Mouse (Mus musculus) embryonic facial prominence, embryonic 13.5 days (tissue): ENCODE data around the gene Nkpd1. TPM values are rescaled to one million over a fixed set of nuclear protein-coding genes. Genes with fewer than 3 reads are reported as not detected.

ENCODE experiments used
- ATAC-seq: fragments of 200-750 bp; cut with Nextera tagmentation; 2 replicates; pipeline ENCODE4 v1.8.0; 2017; ENCODE audit warnings: low read depth; ENCODE audit not compliant: insufficient number of reproducible peaks, insufficient read depth, low FRiP score, low TSS enrichment
- H3K27ac ChIP-seq: fragments of 300-500 bp; sonication (generic); 2 replicates; pipeline ENCODE4 v1.5.1; 2015; ENCODE audit warnings: moderate library complexity, mild to moderate bottlenecking, inconsistent platforms
- H3K27me3 ChIP-seq: fragments of 300-500 bp; sonication (generic); 2 replicates; pipeline ENCODE4 v1.6.1; 2015; ENCODE audit warnings: mild to moderate bottlenecking, inconsistent platforms
- H3K36me3 ChIP-seq: fragments of 300-500 bp; sonication (generic); 2 replicates; pipeline ENCODE4 v1.6.1; 2015; ENCODE audit warnings: mild to moderate bottlenecking, inconsistent platforms
- H3K4me1 ChIP-seq: fragments of 300-500 bp; sonication (generic); 2 replicates; pipeline ENCODE4 v1.6.1; 2015; ENCODE audit warnings: inconsistent platforms
- H3K4me2 ChIP-seq: fragments of 300-500 bp; sonication (generic); 2 replicates; pipeline ENCODE4 v1.6.1; 2015; ENCODE audit warnings: moderate library complexity, mild to moderate bottlenecking, inconsistent platforms
- H3K4me3 ChIP-seq: fragments of 300-500 bp; sonication (generic); 2 replicates; pipeline ENCODE4 v1.5.1; 2015; ENCODE audit warnings: mild to moderate bottlenecking, inconsistent platforms
- H3K9ac ChIP-seq: fragments of 300-500 bp; sonication (generic); 2 replicates; pipeline ENCODE4 v1.6.1; 2015; ENCODE audit warnings: mild to moderate bottlenecking, inconsistent platforms
- H3K9me3 ChIP-seq: fragments of 300-500 bp; sonication (generic); 2 replicates; pipeline ENCODE4 v1.6.1; 2016; ENCODE audit warnings: inconsistent platforms
- WGBS: fragments of 180-500 bp; shearing (Covaris S2); methylation state at CpG from one replicate; pipeline ENCODE4 v1.1.7; 2015; ENCODE audit warnings: mixed read lengths; 5-methylcytosine and 5-hydroxymethylcytosine counted together
- polyA plus RNA-seq: library from polyadenylated mRNA; unstranded; fragments of >200 nt; fragmentation: Nextera tagmentation; extraction: Ambion mirVana; gene quantifications from 2 replicates; pipeline ENCODE4 v1.2.1, GENCODE M21; 2015

Gene Nkpd1
- polyA plus RNA-seq, 1 experiment from 2014 or later: 0.08 TPM

DNA sequence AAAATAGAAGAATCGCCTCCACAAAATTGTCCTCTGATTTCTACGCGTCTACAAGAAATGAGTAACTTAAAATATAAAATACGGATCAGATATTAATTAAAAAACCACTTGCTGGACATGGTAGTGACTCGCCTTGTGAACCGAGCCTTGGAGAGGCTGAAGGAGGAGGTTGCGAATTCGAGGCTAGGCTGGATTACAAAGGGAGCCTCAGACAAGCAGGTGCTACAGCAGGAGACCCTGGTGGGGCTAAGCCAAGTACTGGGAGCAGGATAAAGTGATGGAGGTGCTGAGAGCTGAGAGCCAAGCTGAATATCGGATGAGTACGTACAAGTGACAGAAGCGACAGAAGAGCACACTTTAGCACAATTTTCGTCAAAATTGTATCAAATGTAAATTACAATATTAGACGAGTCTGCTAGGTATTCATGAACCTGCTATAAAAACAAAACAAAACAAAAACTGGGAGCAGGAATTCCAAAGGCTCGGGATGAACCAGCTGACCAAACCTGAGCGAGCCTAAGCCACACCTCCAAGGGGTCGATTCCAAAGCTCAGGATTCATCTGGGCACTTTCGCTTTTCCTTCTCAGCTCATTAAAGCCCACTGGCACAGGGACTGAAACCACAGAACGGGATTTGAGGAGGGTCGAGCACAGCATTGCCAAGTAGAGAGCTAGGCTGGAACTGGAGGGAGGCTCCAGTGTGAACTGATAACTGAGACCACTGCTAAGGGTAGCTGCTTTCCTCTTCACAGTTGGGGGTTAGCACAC, 45.2 kb downstream of the Nkpd1 start, which contains the start of gene Ppp1r37:
TSS of gene Ppp1r37 (minus strand) at position 434 of the 768 bp plus-strand sequence.
- H3K9ac ChIP-seq: peak within 1 kb of the TSS; percentile 99
- 4% methylated on average over 19 of the region's 19 CpGs for WGBS
- ATAC-seq: no peak
- H3K27ac ChIP-seq: peak within 1 kb of the TSS; percentile 93
- peaks cover 34% of the 10 kb centered on the region for H3K36me3 ChIP-seq
- 0 out of 2 replicates have a peak, but pooled peaks cover 3% of the 10 kb centered on the region for H3K9me3 ChIP-seq
- peak within 1 kb of the TSS; percentile 100 for H3K4me3 ChIP-seq
- H3K4me2 ChIP-seq: peak within 1 kb of the TSS; percentile 92
- peaks cover 44% of the 10 kb centered on the region for H3K4me1 ChIP-seq
- no peaks in the 10 kb centered on the region for H3K27me3 ChIP-seq

DNA sequence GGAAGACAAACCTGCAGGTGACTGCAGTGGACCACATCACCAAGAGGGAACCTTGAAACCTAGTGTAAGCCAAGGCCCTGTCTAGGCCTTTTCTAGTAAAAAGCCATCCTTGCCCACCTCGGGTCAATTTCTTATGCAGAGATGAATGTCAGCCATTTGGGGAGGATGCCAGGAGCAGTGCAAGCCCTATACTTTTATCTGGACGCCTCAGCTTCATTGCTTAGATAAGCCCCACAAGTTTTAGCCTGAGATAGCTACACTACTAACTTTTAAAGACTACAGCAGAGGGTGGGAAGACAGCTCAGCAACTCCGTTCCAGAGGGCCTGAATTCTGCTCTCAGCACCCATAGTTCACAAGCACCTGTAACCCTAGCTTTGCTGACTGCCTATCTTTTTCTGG, 46.2 kb downstream of the Nkpd1 start:
- H3K4me1 ChIP-seq: peaks cover 35% of the 10 kb centered on the region
- peak overlapping the region; percentile 92; the same call in 1 of the 2 replicates for H3K4me2 ChIP-seq
- H3K4me3 ChIP-seq: 0 out of 2 replicates have a peak overlapping the region, but pooled peaks have one; percentile 100
- H3K9ac ChIP-seq: peak overlapping the region; percentile 99; the same call in 1 of the 2 replicates
- peaks cover 41% of the 10 kb centered on the region for H3K36me3 ChIP-seq
- 0 out of 2 replicates have a peak overlapping the region, but pooled peaks have one; percentile 16 for H3K27ac ChIP-seq
- no peak for ATAC-seq
- 0 out of 2 replicates have a peak, but pooled peaks cover 3% of the 10 kb centered on the region for H3K9me3 ChIP-seq
- 89% methylated on average over 3 of the region's 3 CpGs for WGBS
- no peaks in the 10 kb centered on the region for H3K27me3 ChIP-seq

DNA sequence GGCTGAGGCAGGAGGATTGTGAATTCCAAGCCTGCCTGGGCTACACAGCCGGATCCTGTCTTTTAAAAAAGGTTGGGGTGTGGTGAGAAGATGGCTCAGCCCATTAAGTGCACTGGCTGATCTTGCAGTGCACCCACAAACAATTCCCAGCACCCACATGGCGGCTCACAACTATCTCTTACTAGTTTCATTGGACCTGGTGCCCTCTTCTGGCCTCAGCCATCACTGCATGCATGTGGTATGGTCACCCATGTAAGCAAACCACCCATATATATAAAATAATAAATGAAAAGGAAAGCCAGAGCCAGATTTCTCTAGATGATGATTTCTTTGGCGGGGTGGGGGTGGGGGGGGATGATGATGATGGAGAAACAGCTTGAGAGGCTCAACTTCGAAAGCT, 46.8 kb downstream of the Nkpd1 start:
- Histone ChIP-seq H3K4me2 (no peak overlapping the region), H3K9ac (no peak overlapping the region), H3K9me3 (0 out of 2 replicates have a peak, but pooled peaks cover 3% of the 10 kb centered on the region), H3K4me3 (no peak overlapping the region), H3K27me3 (no peaks in the 10 kb centered on the region), H3K36me3 (peaks cover 47% of the 10 kb centered on the region), H3K27ac (no peak overlapping the region), H3K4me1 (peaks cover 29% of the 10 kb centered on the region)
- no peak for ATAC-seq
- WGBS: 92% methylated on average over 4 of the region's 4 CpGs

DNA sequence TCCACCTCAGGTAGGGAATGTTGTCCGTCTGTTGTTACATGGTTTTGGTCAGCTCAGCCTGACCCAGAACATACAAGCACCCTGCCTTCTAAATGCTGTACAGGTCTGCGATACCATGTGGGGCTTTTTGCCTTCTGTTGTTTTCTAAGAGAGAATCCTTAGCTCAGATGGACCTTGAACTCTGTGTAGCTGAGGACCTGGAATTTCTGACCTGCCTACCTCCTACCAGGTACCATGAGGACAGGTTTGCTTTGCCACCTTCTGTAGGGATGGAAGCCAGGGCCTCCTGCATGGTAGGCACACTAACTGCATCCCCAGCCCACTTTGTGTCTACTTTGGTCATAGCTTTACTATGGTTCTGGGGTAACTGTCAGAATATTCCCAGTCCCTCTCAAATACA, 48.2 kb downstream of the Nkpd1 start:
- Histone ChIP-seq H3K4me2 (no peak overlapping the region), H3K4me3 (no peak overlapping the region), H3K9ac (no peak overlapping the region; the same call in 1 of the 2 replicates), H3K36me3 (peaks cover 60% of the 10 kb centered on the region), H3K27me3 (no peaks in the 10 kb centered on the region), H3K27ac (no peak overlapping the region), H3K9me3 (0 out of 2 replicates have a peak, but pooled peaks cover 3% of the 10 kb centered on the region), H3K4me1 (peaks cover 15% of the 10 kb centered on the region)
- ATAC-seq: no peak
- 88% methylated on average over 2 of the region's 2 CpGs for WGBS

DNA sequence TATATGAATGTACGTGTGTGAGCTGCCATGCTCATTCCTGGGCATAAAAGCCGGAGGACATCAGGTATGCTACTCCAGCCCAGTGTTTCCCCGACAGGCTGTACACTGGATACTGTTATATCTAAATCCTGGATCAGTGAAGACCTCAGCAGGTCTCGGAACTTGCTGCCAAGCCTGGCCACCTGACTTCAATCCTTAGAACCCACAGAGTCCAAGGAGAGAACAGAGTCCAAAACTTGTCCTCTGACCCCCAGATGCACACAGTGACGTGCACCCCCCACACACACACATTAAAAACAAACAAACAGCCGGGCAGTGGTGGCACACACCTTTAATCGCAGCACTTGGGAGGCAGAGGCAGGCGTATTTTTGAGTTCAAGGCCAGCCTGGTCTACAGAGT, 49.8 kb downstream of the Nkpd1 start:
- peaks cover 22% of the 10 kb centered on the region for H3K4me1 ChIP-seq
- 88% methylated on average over 8 of the region's 8 CpGs for WGBS

DNA sequence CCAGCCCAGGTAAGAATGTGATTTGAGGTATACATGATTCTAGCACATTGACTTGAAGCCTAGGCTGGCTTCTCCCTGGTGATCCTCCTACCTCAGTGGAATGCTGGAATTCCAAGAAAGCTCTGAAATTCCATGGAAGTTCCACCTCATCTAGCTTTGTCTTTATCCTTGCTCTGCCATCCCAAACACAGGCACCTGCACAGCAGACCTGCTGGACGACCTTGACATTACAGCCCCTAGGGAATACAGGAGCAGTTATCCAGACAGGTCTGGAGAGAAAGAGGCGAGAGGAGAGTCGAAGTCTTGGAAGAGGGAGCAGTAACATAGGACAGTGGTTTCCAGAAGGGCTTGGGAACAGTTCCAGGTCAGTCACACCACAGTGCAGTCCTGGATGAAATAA, 52.0 kb downstream of the Nkpd1 start:
- Histone ChIP-seq H3K27me3 (0 out of 2 replicates have a peak, but pooled peaks cover 1% of the 10 kb centered on the region), H3K4me3 (no peak overlapping the region), H3K4me2 (no peak overlapping the region), H3K36me3 (peaks cover 52% of the 10 kb centered on the region), H3K4me1 (peaks cover 19% of the 10 kb centered on the region), H3K9ac (no peak overlapping the region), H3K9me3 (no peaks in the 10 kb centered on the region), H3K27ac (no peak overlapping the region)
- no peak for ATAC-seq
- WGBS: 79% methylated on average over 3 of the region's 3 CpGs

More for the DNA sequence above, 49.8 kb downstream of the Nkpd1 start:
- no peak for ATAC-seq
- Histone ChIP-seq H3K4me3 (no peak overlapping the region), H3K27me3 (no peaks in the 10 kb centered on the region), H3K4me2 (no peak overlapping the region), H3K9me3 (0 out of 2 replicates have a peak, but pooled peaks cover 3% of the 10 kb centered on the region), H3K27ac (no peak overlapping the region), H3K36me3 (peaks cover 60% of the 10 kb centered on the region), H3K9ac (no peak overlapping the region)

DNA sequence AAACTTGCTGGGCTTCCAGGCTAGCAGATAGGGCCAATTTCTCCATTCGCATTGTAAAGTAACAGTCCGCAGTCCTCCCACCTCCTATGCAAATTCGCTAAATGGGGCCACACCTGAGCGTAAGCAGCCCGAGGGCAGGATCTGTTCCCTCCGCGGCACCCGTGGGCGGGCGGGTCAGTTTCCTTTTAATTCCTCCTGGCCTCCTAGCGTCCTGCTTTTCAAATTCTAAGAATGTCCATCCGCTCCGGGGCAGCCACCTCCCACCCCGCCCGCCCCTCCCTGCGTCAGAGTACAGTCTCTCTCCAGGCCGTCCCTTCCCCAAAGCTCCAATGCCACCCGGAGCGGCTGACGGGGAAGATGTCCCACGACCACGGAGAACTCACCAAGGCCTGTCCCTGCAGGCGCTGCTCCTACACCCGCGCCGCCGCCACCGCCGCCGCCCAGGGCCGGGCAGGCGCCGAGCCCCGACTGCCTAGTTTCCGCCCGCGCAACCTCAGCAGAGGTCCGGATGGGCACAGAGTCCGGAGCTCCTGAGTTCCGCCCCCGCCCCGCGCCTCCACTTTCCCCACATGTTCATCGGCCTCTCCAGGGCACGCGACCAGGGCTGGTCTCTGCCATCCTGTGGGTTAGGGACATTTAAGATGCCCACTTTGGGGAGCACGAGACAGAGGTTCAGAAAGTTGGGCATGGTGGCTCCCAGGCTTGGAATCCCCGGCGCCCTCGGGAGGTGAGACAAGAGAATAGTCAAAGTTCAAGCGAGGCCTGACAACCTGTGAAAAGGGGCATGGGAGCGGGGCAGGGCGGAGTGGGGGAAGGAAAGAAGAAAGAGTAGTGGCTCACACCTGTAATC, 55.5 kb downstream of the Nkpd1 start:
- Histone ChIP-seq H3K9ac (peak overlapping the region; percentile 87), H3K27me3 (peaks cover 32% of the 10 kb centered on the region), H3K27ac (peak overlapping the region; percentile 82), H3K4me3 (peak overlapping the region; percentile 76), H3K4me2 (peak overlapping the region; percentile 92), H3K9me3 (no peaks in the 10 kb centered on the region), H3K36me3 (peaks cover 26% of the 10 kb centered on the region), H3K4me1 (peaks cover 32% of the 10 kb centered on the region)
- under 1% methylated on average over 53 of the region's 53 CpGs for WGBS
- ATAC-seq: peak; percentile 74

DNA sequence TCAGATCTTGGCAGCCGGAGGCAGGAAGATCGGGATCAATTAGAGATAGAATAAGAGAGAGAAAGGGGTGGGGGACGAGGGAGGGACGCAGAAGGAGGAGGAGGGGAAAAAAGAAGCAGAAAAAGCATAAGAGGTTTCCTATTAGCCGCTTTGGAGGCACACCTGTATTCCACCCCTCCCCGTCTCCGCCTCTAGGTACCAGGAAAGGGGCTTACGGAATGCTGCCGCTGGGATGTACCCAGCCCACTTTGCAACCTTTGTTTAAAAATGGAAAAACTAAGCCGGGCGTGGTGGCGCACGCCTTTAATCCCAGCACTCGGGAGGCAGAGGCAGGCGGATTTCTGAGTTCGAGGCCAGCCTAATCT, 56.1 kb downstream of the Nkpd1 start:
- Histone ChIP-seq H3K4me3 (peak overlapping the region; percentile 76), H3K9ac (peak overlapping the region; percentile 87), H3K27ac (peak overlapping the region; percentile 82), H3K4me1 (peaks cover 38% of the 10 kb centered on the region), H3K4me2 (peak overlapping the region; percentile 92), H3K9me3 (no peaks in the 10 kb centered on the region), H3K36me3 (peaks cover 20% of the 10 kb centered on the region), H3K27me3 (peaks cover 38% of the 10 kb centered on the region)
- 22% methylated on average over 16 of the region's 16 CpGs for WGBS
- ATAC-seq: no peak

Other genes with a start within 250 kb of the Nkpd1 start
- gene Vasp, start 246.0 kb upstream of the Nkpd1 start, polyA plus RNA-seq: 57.3 and 64.0 TPM in 2 replicates
- gene Ppm1n, start 237.8 kb upstream of the Nkpd1 start, polyA plus RNA-seq: not detected in 2 replicates
- 10.2 and 11.7 TPM in 2 replicates for gene Rtn2, start 235.2 kb upstream of the Nkpd1 start, polyA plus RNA-seq
- 0.06 and 0.23 TPM in 2 replicates for gene Fosb, start 207.8 kb upstream of the Nkpd1 start, polyA plus RNA-seq
- 93.2 and 106 TPM in 2 replicates for gene Ercc1, start 173.1 kb upstream of the Nkpd1 start, polyA plus RNA-seq
- gene Cd3eap, start 158.4 kb upstream of the Nkpd1 start, polyA plus RNA-seq: 29.4 and 30.5 TPM in 2 replicates
- gene Ppp1r13l, start 158.1 kb upstream of the Nkpd1 start, polyA plus RNA-seq: 8.3 and 12.6 TPM in 2 replicates
- 17.0 and 17.4 TPM in 2 replicates for gene Ercc2, start 135.8 kb upstream of the Nkpd1 start, polyA plus RNA-seq
- 14.5 and 14.8 TPM in 2 replicates for gene Klc3, start 113.7 kb upstream of the Nkpd1 start, polyA plus RNA-seq
- 2.1 TPM in 1 of 2 replicates, not detected in the other for gene Ckm, start 113.1 kb upstream of the Nkpd1 start, polyA plus RNA-seq
- gene Mark4, start 59.0 kb upstream of the Nkpd1 start, polyA plus RNA-seq: 10.2 and 12.4 TPM in 2 replicates
- 0.73 and 0.84 TPM in 2 replicates for gene Exoc3l2, start 54.5 kb upstream of the Nkpd1 start, polyA plus RNA-seq
- 2.3 and 2.7 TPM in 2 replicates for gene Bloc1s3, start 9.5 kb upstream of the Nkpd1 start, polyA plus RNA-seq
- gene Trappc6a, start 9.4 kb upstream of the Nkpd1 start, polyA plus RNA-seq: 60.2 and 64.1 TPM in 2 replicates
- gene Ppp1r37, start 45.2 kb downstream of the Nkpd1 start, polyA plus RNA-seq: 26.0 and 30.3 TPM in 2 replicates
- 0.67 and 0.83 TPM in 2 replicates for gene Zfp296, start 59.4 kb downstream of the Nkpd1 start, polyA plus RNA-seq
- 169 and 174 TPM in 2 replicates for gene Gemin7, start 59.8 kb downstream of the Nkpd1 start, polyA plus RNA-seq
- 61.2 and 73.9 TPM in 2 replicates for gene Clasrp, start 86.6 kb downstream of the Nkpd1 start, polyA plus RNA-seq
- 7.5 and 10.5 TPM in 2 replicates for gene Relb, start 111.6 kb downstream of the Nkpd1 start, polyA plus RNA-seq
- gene Clptm1, start 147.2 kb downstream of the Nkpd1 start, polyA plus RNA-seq: 69.8 and 74.7 TPM in 2 replicates
- gene Apoc2, start 160.1 kb downstream of the Nkpd1 start, polyA plus RNA-seq: 11.5 TPM in 1 of 2 replicates, not detected in the other
- 0.69 TPM in 1 of 2 replicates, not detected in the other for gene Gm44805, start 163.6 kb downstream of the Nkpd1 start, polyA plus RNA-seq
- gene Apoc4, start 163.6 kb downstream of the Nkpd1 start, polyA plus RNA-seq: 1.5 TPM in 1 of 2 replicates, not detected in the other
- gene Apoc1, start 174.8 kb downstream of the Nkpd1 start, polyA plus RNA-seq: 10.3 and 17.3 TPM in 2 replicates
- gene Apoe, start 181.3 kb downstream of the Nkpd1 start, polyA plus RNA-seq: 200 and 263 TPM in 2 replicates
- 112 and 139 TPM in 2 replicates for gene Tomm40, start 197.6 kb downstream of the Nkpd1 start, polyA plus RNA-seq
- 82.9 and 87.0 TPM in 2 replicates for gene Nectin2, start 232.6 kb downstream of the Nkpd1 start, polyA plus RNA-seq